Mouse (Mus musculus) testis, adult 2 months (tissue): ENCODE results near the gene 1810009J06Rik.

Source experiments
- CTCF ChIP-seq: fragments of 200-500 bp; IDR thresholded peaks from 2 replicates; pipeline ENCODE4 v1.5.1; 2012; ENCODE audit warnings: low read depth, mild to moderate bottlenecking, inconsistent platforms, low read length, moderate library complexity; ENCODE audit not compliant: control insufficient read depth, insufficient read depth, insufficient replicate concordance
- POLR2A ChIP-seq: fragments of 200-500 bp; IDR thresholded peaks from 2 replicates; pipeline ENCODE4 v1.6.1; 2012; ENCODE audit warnings: low read depth, mild to moderate bottlenecking, inconsistent platforms, low read length, moderate library complexity; ENCODE audit not compliant: control insufficient read depth

- no peak for TF ChIP-seq POLR2A
- no peak for TF ChIP-seq CTCF
Measured at GRCm38 (mm10) chr6:40919954-40920353, 44.6 kb upstream of the 1810009J06Rik start.
